Mouse (Mus musculus) hindbrain, embryonic 14.5 days (tissue): ENCODE results near the gene Men1. TPM values are rescaled to one million over a fixed set of nuclear protein-coding genes. Genes with fewer than 3 reads are reported as not detected.
A peak's percentile ranks its signal among the peaks of the same experiment; 100 is the strongest.

Experiments
- ATAC-seq: fragments of 200-750 bp; cut with Nextera tagmentation; 2 replicates; pipeline ENCODE4 v1.8.0; 2017; ENCODE audit warnings: moderate number of reproducible peaks, mild to moderate bottlenecking, moderate TSS enrichment, moderate library complexity; ENCODE audit not compliant: low FRiP score
- DNase-seq: peaks from one replicate; pipeline ENCODE4 v3.0.0-alpha.2; 2015; ENCODE audit warnings: low spot score
- H3K27ac ChIP-seq: fragments of 300-500 bp; sonication (generic); 2 replicates; pipeline ENCODE4 v1.5.1; 2014; ENCODE audit warnings: mild to moderate bottlenecking, moderate library complexity
- H3K27me3 ChIP-seq: fragments of 300-500 bp; sonication (generic); 2 replicates; pipeline ENCODE4 v1.6.1; 2014; ENCODE audit warnings: mild to moderate bottlenecking, low read length, mixed read lengths; ENCODE audit not compliant: control insufficient read depth, insufficient read depth
- H3K36me3 ChIP-seq: fragments of 300-500 bp; sonication (generic); replicated peaks from 2 replicates; pipeline ENCODE4 v1.6.1; 2014; ENCODE audit not compliant: control insufficient read depth, insufficient read depth
- H3K4me1 ChIP-seq: fragments of 300-500 bp; sonication (generic); replicated peaks from 2 replicates; pipeline ENCODE4 v1.6.1; 2014; ENCODE audit warnings: antibody characterized with exemption, low read length, mixed read lengths; ENCODE audit not compliant: control insufficient read depth, insufficient read depth
- H3K4me2 ChIP-seq: fragments of 300-500 bp; sonication (generic); replicated peaks from 2 replicates; pipeline ENCODE4 v1.6.1; 2014; ENCODE audit warnings: mild to moderate bottlenecking, moderate library complexity
- H3K4me3 ChIP-seq: fragments of 300-500 bp; sonication (generic); replicated peaks from 2 replicates; pipeline ENCODE4 v1.5.1; 2014; ENCODE audit warnings: mild to moderate bottlenecking, low read length
- H3K9ac ChIP-seq: fragments of 300-500 bp; sonication (generic); 2 replicates; pipeline ENCODE4 v1.6.1; 2014
- H3K9me3 ChIP-seq: fragments of 300-500 bp; sonication (generic); 2 replicates; pipeline ENCODE4 v1.6.1; 2016; ENCODE audit warnings: low read length; ENCODE audit not compliant: control insufficient read depth
- WGBS: fragments of 180-500 bp; shearing (Covaris S2); extraction: QIAGEN DNeasy Blood & Tissue Kit; methylation state at CpG from one replicate; pipeline ENCODE4 v1.1.7; 2014; 5-methylcytosine and 5-hydroxymethylcytosine counted together
- polyA plus RNA-seq: library from polyadenylated mRNA; unstranded; fragments of >200 nt; fragmentation: Nextera tagmentation; extraction: Ambion mirVana; gene quantifications from 2 replicates; pipeline ENCODE4 v1.2.1, GENCODE M21; 2014

The Men1 gene
- polyA plus RNA-seq, 1 experiment from 2014 or later: 46.7 TPM

DNA sequence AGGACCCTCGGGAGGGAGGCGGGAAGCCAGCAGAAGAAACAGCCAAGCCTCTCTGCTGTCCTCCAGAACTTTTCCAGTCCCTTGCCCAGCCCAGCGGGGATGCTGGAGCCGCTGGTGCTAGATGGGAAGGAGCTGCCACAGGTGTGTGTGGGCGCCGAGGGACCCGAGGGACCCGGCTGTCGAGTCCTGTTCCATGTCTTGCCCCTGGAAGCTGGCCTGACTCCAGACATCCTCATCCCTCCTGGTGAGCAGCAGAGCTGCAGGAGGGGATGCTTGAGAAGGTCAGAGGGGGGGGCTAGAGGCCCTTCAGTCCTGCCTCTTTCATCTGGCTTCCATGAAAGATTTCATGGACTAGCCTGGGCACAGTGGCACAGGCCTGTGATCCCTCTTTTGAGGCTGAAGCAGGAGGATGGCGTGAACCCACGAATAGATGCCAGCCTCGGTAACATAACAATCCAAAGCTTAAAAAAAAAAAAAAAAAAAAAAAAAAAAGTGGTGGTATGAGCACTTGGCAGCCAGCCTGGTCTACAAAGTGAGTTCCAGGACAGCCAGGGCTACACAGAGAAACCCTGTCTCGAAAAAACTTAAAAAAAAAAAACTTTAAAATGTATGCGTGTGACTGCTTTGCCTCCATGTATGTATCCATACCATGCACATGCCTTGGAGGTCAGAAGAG, 16.8 kb downstream of the Men1 start:
- Histone ChIP-seq H3K4me1 (no peaks in the 10 kb centered on the region; the same call in 1 of the 2 replicates), H3K9me3 (no peaks in the 10 kb centered on the region), H3K27me3 (no peaks in the 10 kb centered on the region), H3K9ac (no peak overlapping the region), H3K27ac (no peak overlapping the region), H3K4me3 (no peak overlapping the region), H3K36me3 (peaks cover 53% of the 10 kb centered on the region), H3K4me2 (no peak overlapping the region)
- WGBS: 67% methylated on average over 14 of the region's 14 CpGs
- no peak for DNase-seq
- ATAC-seq: no peak

DNA sequence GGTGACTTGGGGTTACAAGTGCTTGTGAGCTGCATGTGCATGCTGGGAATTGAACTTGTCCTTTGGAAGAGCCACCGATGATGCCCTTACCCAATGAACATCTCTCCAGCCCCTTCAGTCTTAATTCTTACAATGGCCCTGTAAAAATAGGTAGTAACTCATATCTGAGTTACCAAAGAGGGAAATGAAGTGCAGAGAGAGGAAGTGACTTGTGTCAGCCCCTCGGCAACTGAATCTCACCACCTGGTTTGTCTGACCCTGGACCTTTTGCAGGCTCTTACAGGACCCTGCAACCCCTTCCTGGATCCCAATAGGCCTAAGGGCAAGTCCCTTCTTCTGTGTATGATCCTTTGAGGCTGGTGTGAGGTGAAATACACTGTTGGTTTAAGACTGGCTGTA, 17.3 kb downstream of the Men1 start:
- Histone ChIP-seq H3K4me2 (no peak overlapping the region), H3K36me3 (peaks cover 48% of the 10 kb centered on the region), H3K4me1 (no peaks in the 10 kb centered on the region; the same call in 1 of the 2 replicates), H3K27me3 (no peaks in the 10 kb centered on the region), H3K9me3 (no peaks in the 10 kb centered on the region), H3K27ac (no peak overlapping the region), H3K4me3 (no peak overlapping the region), H3K9ac (no peak overlapping the region)
- DNase-seq (no peak), ATAC-seq (no peak)
- 94% methylated on average over 2 of the region's 2 CpGs for WGBS

DNA sequence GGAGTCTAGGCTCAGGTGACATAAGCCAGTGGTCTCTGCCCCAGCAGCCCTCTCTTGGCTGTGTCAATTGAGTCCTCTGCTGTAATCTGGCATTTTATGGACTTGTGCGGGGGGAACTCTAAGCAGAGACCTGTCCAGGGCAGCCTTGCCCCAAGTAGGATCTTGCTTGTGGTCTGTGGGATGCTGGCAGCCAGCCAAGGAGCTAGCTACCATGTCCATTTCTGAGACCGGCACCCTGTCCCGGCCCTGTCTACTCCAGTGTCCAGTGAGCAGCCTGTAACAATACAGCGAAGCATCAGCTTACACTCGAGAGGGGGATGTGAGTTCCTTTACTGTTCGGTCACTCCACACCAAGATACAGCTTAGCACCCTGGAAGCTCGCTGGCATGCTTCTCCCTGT, 19.3 kb downstream of the Men1 start:
- ATAC-seq: no peak
- DNase-seq: no peak
- H3K27me3 ChIP-seq: no peaks in the 10 kb centered on the region
- H3K4me1 ChIP-seq: no peaks in the 10 kb centered on the region
- no peak overlapping the region for H3K4me2 ChIP-seq
- no peak overlapping the region for H3K27ac ChIP-seq
- peaks cover 35% of the 10 kb centered on the region for H3K36me3 ChIP-seq
- no peak overlapping the region for H3K4me3 ChIP-seq
- H3K9ac ChIP-seq: no peak overlapping the region
- WGBS: 78% methylated on average over 7 of the region's 7 CpGs
- H3K9me3 ChIP-seq: no peaks in the 10 kb centered on the region

- Histone ChIP-seq H3K4me3 (no peak overlapping the region), H3K9me3 (no peaks in the 10 kb centered on the region), H3K27me3 (no peaks in the 10 kb centered on the region), H3K9ac (no peak overlapping the region), H3K4me2 (no peak overlapping the region), H3K27ac (no peak overlapping the region), H3K36me3 (peaks cover 18% of the 10 kb centered on the region), H3K4me1 (peaks cover 19% of the 10 kb centered on the region)
- ATAC-seq: no peak
- WGBS: 93% methylated on average over 3 of the region's 3 CpGs
- DNase-seq: no peak
Observed at GRCm38 (mm10) chr19:6361291-6361690, 26.5 kb downstream of the Men1 start.

GRCm38 (mm10) chr19:6363091-6363410, 28.3 kb downstream of the Men1 start:
- DNase-seq (no peak), ATAC-seq (0 out of 2 replicates have a peak, but pooled peaks have one; percentile 1)
- H3K4me1 ChIP-seq: peaks cover 19% of the 10 kb centered on the region
- H3K4me2 ChIP-seq: peak overlapping the region; percentile 57
- peak overlapping the region; percentile 94 for H3K4me3 ChIP-seq
- H3K9ac ChIP-seq: peak overlapping the region; percentile 56
- no peaks in the 10 kb centered on the region for H3K27me3 ChIP-seq
- peaks cover 36% of the 10 kb centered on the region for H3K36me3 ChIP-seq
- no peaks in the 10 kb centered on the region for H3K9me3 ChIP-seq
- WGBS: under 1% methylated on average over 11 of the region's 11 CpGs
- H3K27ac ChIP-seq: peak overlapping the region; percentile 97

- peak within 1 kb of the TSS; percentile 97 for H3K27ac ChIP-seq
- peaks cover 19% of the 10 kb centered on the region for H3K4me1 ChIP-seq
- no peaks in the 10 kb centered on the region for H3K9me3 ChIP-seq
- H3K27me3 ChIP-seq: no peaks in the 10 kb centered on the region
- DNase-seq (peak; percentile 98), ATAC-seq (peak; percentile 99)
- peak within 1 kb of the TSS; percentile 95 for H3K9ac ChIP-seq
- peak within 1 kb of the TSS; percentile 83 for H3K4me2 ChIP-seq
- peak within 1 kb of the TSS; percentile 94 for H3K4me3 ChIP-seq
- H3K36me3 ChIP-seq: peaks cover 41% of the 10 kb centered on the region
- under 1% methylated on average over 85 of the region's 85 CpGs for WGBS
Observed at GRCm38 (mm10) chr19:6363411-6364240, 28.8 kb downstream of the Men1 start, which contains the start of gene Sf1. Gene Sf1 (plus strand): TSS chr19:6363690.

DNA sequence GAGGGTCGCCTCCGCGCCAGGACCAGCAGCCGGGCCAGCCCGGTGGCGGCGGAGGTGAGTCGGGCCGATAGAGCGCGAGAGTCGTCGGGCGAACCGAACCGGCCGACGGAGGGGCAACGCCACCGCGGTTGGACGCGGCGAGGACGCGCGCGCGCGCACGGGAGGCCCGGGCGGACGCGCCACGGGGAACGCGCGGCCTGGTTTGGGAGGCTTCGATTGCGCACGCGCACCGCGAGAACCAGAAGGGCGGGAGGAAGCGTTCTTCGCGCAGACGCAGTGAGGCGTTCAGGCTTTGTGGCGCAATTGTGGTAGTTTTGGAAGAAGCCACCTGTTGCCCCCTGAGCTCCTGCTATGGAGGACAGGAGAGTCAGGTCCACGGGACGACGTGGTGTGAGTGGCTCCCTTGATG, 29.5 kb downstream of the Men1 start:
- ATAC-seq (no peak), DNase-seq (peak; percentile 90)
- peak overlapping the region; percentile 97 for H3K27ac ChIP-seq
- peaks cover 48% of the 10 kb centered on the region for H3K36me3 ChIP-seq
- WGBS: under 1% methylated on average over 55 of the region's 55 CpGs
- H3K4me2 ChIP-seq: peak overlapping the region; percentile 83
- no peaks in the 10 kb centered on the region for H3K27me3 ChIP-seq
- H3K9ac ChIP-seq: peak overlapping the region; percentile 95
- H3K4me3 ChIP-seq: peak overlapping the region; percentile 94
- no peaks in the 10 kb centered on the region for H3K9me3 ChIP-seq
- peaks cover 19% of the 10 kb centered on the region for H3K4me1 ChIP-seq

GRCm38 (mm10) chr19:6364842-6365241, 30.1 kb downstream of the Men1 start:
- H3K36me3 ChIP-seq: peaks cover 54% of the 10 kb centered on the region
- WGBS: 2% methylated on average over 2 of the region's 2 CpGs

GRCm38 (mm10) chr19:6370175-6370574, 35.4 kb downstream of the Men1 start:
- no peak overlapping the region for H3K9ac ChIP-seq
- H3K4me3 ChIP-seq: no peak overlapping the region
- DNase-seq (no peak), ATAC-seq (no peak)
- H3K9me3 ChIP-seq: no peaks in the 10 kb centered on the region
- no peak overlapping the region for H3K4me2 ChIP-seq
- H3K27me3 ChIP-seq: no peaks in the 10 kb centered on the region
- H3K27ac ChIP-seq: no peak overlapping the region
- peaks cover 6% of the 10 kb centered on the region for H3K4me1 ChIP-seq
- H3K36me3 ChIP-seq: peaks cover 99% of the 10 kb centered on the region
- WGBS: 94% methylated on average over 2 of the region's 2 CpGs

More at GRCm38 (mm10) chr19:6364842-6365241, 30.1 kb downstream of the Men1 start:
- Histone ChIP-seq H3K27ac (no peak overlapping the region), H3K27me3 (no peaks in the 10 kb centered on the region), H3K9ac (peak overlapping the region; percentile 95), H3K9me3 (no peaks in the 10 kb centered on the region), H3K4me1 (peaks cover 19% of the 10 kb centered on the region), H3K4me3 (peak overlapping the region; percentile 94), H3K4me2 (peak overlapping the region; percentile 83)
- ATAC-seq (no peak), DNase-seq (no peak)
